Mouse (Mus musculus) ES-Bruce4 (cell line): Measurements from ENCODE around the gene Plpp1.

Experiments
- CTCF ChIP-seq: IDR thresholded peaks from one replicate; pipeline ENCODE4 v1.8.1; 2011; ENCODE audit warnings: low read depth, low read length
- EP300 ChIP-seq: IDR thresholded peaks from 2 replicates; pipeline ENCODE4 v1.6.1; 2011; ENCODE audit warnings: low read depth, low read length; ENCODE audit not compliant: insufficient read depth
- POLR2A ChIP-seq: IDR thresholded peaks from one replicate; pipeline ENCODE4 v1.8.1; 2011; ENCODE audit warnings: low read length; ENCODE audit not compliant: insufficient read depth

DNA sequence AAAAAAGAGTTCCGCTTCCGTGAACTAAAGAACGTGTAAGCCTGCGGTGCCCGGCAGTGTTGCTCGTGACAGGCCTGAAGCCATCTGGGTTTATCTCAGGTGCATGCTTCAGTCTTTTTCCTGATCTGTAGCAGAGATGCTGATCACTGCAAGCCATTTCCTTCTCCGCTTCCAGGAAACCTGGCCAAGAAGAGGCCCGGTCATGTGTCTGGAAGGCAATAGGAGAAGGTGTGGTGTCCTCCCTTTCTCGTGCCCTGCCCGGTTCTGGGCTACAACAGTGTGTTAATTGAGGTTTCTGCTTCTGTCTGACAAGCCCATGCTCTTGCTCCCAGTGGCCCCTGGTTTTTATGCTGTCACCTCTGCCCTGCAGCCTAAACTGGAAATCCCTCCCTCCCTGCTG lies 24.7 kb upstream of the Plpp1 start:
- TF ChIP-seq CTCF (no peak), EP300 (no peak), POLR2A (no peak)
